Mouse (Mus musculus) ovary, postnatal 14 days (tissue): ENCODE results near the gene Dcaf4.

ENCODE experiments used
- DNase-seq: peaks from one replicate; pipeline ENCODE4 v3.0.0; 2022; ENCODE audit warnings: low spot score

Gene Dcaf4

DNA sequence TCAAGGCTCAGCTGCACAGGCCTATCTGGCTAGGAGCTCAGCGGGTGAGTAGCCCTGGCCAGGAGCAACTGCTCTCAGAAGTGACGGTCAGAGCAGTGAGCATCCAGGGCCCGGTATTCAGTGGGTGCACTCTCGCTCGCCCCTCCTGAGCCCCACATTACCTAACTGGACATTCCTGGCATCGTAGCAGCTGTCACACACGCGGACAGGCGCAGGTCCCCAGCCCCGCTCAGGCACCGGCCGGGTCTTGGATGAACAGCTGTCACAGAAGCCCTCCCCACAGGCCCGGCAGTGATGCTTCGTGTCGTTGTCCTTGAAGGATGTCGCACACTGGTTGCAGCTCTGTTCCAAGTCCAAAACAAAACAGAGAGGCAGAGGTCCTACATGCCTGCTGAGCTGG is 31.0 kb downstream of the Dcaf4 start:
- no peak for DNase-seq

DNA sequence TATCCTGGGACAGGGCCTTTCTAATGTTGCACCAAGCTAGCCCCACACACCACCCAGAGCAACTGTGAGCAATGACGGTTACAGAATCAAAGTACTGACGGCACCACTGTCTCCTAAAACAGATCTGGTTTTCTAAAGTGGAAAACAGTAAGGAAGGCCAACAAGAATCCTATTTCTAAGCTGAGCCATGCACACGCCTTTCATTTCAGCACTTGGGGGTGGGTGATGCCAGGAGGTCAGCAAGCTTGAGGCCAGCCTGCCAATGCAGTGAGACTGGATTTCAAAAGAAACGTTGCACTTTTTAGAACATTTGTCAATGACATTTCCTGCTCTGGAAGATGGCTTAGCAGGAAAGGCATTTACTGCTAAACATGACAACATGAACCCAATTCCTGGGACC is 33.5 kb downstream of the Dcaf4 start:
- no peak for DNase-seq

DNA sequence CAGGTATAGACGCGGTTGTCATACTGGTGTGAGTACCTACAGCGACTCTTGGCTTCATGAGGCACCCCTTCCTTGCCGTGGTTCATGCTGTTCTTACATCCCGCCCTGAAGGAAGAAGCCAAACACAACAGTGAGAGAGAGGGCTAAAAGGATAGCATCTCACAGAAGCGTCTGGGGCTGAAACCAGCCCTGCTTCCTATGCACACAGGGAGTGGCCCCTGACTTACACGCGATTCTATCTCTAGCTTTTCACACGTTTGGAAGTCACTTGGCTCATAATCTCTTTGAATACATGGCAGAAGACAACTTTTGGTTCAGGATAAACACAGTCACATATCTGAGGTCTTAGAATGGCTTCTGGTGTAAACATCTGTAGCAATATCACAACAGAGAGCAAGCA is 35.3 kb downstream of the Dcaf4 start:
- DNase-seq, result no peak

DNA sequence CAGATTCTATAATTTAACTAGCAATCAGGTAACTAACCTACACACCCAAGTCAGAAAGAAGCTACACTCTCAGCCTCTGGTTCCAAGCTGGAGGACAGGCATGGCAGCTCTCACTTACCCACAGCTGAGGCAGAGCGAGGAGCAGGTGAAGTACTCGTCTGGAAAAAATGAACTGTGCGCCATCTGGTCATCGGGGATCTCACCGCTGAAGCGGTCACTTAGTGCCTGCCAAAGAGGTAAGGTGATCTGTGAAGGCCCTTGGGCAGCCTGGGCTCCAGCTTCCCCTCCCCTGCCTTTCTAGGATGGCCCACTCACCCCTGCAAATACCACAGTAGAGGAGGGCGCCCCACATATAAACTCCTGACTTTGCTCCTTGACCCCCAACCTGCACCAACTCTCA is 38.2 kb downstream of the Dcaf4 start:
- DNase-seq, result no peak

DNA sequence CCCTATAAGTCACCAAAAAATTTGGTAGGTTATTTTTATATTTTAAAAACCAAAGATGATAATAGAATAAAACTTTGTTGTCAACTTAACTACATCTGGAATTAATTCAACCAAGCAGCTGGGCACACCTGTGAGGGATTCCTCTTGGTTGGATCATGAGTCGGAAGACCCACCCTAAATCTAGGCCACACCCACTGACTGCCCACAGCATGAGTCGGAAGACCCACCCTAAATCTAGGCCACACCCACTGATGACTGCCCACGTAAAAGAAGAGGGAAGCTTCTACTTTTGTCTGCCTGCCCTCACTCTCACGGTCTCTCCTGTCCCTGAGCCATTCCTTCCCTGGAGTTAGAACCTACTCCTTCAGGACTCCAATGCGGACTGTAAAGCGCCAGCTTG is 39.9 kb downstream of the Dcaf4 start:
- DNase-seq, result no peak

DNA sequence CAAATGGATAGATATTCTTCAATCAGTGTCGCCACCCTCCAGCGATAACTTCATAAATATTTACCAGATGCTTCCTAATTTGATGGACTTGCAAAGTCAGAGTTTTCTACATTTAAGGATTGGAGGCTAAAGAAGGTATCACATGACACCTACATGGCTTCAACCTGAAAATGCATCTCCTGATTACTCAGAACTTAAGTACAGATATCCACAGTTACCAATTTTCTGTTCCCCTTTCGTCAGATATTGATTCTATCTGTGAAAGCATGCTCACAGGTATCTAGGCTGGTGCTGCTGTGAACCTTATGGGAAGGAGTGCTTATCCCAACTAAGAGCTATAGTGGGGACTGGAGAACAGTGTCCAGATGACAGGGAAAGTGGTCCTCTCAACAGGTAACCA is 42.3 kb downstream of the Dcaf4 start:
- no peak for DNase-seq

DNA sequence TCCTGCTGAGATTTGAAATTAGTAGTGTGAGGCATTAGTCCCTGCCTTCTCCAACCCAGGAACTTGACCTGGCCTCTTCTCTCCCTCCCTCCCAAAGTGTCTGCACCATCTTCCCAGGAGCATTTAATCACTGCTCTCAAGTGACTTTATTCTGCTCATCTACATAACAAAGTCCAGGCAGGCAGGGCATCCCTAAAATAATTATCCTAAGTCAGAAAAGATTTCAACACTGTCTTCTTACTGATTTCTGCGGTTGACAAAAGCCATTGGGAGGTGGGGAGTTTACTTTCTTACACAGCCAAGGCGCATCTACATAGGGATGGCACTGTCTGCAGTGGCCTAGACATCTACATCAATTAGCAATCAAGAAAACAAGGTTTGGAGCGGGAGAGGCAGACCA is 49.6 kb downstream of the Dcaf4 start:
- no peak for DNase-seq

DNA sequence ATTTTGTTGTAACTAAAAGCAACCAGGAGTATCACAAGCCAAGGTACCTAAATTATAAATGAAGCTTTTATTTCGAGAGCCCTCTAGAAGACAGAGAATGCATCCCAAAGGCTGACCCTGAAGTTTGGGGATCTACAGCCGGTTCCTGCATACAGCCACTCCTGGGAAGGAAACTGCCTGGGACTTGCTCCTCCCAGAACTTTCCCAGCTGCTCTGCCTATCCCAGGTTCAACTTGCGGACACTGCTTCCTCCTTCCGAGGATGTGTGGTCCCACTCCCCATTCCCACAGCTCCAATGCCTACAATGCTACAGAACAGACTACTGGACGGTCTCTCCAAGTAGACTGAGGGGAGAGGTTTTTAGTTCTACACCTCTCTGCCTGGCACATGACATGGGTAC is 52.5 kb downstream of the Dcaf4 start:
- no peak for DNase-seq

DNA sequence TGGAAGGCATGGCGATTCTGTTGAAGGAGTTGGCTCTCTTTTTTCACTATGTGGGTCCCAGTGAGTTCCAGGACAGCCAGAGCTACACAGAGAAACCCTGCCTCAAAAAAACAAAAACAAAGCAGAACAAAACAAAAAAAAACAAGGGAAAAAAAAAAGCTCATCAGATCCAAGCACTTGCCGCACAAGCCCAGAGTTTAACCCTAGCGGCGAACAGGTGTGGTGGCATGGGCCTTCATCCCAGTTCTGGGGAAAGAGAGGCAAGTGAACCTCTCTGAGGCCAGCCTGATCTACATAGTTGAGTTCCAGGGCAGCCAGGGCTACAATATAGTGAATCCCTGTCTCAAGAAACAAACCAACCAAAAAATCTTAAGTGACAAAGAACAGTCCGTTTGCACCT is 57.2 kb downstream of the Dcaf4 start:
- no peak for DNase-seq

DNA sequence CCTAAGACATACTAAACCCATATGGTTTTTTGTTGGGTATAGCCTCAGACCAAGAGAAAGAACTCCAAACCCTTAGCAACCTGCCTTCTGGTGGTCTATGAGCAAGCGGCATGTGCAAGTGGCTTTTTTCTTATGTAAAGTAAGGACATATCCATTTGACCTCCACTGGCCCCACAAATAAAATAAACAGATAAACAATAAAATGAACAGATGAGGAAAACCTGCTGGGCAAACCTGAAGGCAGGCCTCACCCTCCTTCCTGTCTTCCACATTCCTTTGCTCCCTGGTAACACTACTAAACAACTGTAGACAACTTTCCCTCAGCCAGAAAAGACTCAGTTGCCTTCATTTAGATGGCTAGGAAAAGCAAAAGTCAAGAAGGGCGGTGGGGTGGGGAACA is 58.1 kb downstream of the Dcaf4 start:
- no peak for DNase-seq

DNA sequence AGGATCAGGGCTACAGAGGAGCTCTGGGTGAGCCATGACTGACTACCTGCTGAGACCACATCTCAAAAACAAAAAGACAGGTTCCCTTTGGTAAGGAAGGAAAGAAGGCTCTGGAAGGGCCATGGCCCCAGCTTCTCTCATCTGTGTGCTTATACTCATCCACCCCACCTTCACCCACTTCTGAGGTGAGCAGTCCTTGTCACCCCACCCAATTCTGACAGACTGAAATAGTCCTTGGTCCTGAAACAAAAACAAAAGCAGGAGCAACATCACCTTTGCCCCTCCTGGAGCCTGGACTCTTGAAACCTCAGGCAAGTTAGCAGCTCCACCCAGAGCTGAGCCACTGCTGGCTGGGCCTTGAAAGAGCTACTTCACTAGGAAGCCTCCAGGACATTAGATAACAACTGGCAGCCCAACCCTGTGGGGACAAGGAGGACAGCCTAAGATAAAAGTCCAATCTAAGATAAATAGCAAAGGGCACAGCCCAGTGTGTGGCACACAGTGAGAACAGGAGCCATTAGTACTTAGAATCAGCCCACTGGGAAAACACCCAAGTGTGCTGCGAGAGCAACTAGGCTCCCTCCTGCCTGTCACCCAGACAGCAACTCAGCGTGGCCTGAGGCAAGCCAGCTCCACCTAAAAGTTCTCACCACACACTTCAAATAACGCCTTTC is 58.8 kb downstream of the Dcaf4 start:
- no peak for DNase-seq

DNA sequence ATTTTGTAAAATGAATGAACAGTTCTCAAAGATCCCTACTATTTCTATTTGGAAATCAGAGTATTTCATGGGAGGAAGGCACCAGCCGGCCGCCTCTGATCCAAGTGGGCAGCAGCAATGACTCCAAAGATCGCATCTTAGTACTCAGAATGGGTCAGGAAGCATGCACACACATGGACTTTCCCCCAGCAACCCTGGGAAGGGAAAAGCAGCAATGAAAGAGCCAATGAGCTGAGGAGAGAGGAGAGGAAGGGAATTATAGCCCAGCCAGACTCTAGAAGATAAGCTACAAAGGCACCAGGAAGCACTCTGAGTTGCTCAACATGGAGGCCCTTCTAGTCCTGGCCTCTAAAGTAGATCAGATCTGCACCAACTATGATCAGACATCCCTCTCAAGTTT is 60.0 kb downstream of the Dcaf4 start:
- DNase-seq, result no peak

DNA sequence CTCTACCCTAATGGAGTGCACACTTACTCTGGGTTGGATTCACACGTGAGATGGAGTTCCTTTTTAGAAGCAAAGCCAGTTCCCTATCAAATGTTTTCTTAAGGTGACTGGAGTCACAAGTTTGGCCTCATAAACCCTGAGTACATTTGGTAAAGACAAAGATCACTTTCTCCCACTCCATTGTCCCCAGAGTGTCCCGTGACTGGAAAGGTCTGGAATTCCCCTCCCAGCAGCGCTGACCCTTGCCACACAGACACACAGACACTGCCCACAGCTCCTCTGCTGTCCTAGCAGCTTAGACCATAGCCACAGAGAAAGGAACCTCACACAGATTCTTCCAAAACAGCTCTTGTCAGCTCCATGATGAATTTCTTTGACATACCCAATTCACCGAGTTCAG is 61.8 kb downstream of the Dcaf4 start:
- no peak for DNase-seq

DNA sequence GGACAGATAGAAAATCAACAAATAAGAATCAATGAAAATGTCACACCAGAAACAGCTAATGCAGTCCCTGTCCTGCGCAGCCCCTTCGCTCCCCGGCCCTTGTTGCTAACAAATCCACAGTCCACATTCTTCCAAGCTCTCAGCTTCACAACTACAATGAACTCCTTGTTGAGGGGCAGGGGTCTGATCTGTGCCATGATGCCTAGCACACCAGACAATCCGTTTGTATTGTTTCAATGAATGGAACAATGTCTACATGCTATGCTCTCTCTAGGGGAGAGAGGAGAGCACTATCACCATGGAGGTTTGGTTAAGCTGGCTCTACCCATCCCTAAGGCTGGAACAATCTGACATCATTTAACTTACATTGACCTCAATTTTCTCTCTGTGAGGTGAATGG is 62.5 kb downstream of the Dcaf4 start:
- DNase-seq, result no peak

DNA sequence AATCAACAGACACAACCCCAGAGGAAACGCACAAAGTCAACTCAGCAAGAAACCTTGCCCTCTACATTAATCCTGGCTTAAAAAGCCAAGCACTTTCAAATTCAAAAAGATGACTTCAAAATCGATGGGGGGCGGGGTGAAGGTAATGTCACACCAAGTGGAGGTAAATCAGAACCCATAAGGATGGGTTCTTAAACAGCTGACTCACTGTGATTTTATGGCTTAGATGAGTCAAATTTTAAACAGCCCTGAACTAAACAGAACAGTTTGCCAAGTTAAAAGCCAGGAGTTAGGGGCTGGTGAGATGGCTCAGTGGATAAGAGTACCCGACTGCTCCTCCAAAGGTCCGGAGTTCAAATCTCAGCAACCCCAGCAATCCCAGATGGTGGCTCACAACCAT is 66.4 kb downstream of the Dcaf4 start:
- DNase-seq, result no peak
